Mouse (Mus musculus) midbrain, embryonic 15.5 days (tissue): ENCODE measurements around the gene Grwd1. TPM values are rescaled to one million over a fixed set of nuclear protein-coding genes. Genes with fewer than 3 reads are reported as not detected.

Experiments
- ATAC-seq: fragments of 200-750 bp; cut with Nextera tagmentation; replicated peaks from 2 replicates; pipeline ENCODE4 v1.8.0; 2017; ENCODE audit warnings: moderate TSS enrichment
- H3K27ac ChIP-seq: fragments of 300-500 bp; sonication (generic); 2 replicates; pipeline ENCODE4 v1.5.1; 2015; ENCODE audit warnings: mild to moderate bottlenecking, inconsistent platforms
- H3K27me3 ChIP-seq: fragments of 300-500 bp; sonication (generic); replicated peaks from 2 replicates; pipeline ENCODE4 v1.6.1; 2015; ENCODE audit warnings: inconsistent platforms
- H3K36me3 ChIP-seq: fragments of 300-500 bp; sonication (generic); replicated peaks from 2 replicates; pipeline ENCODE4 v1.6.1; 2015; ENCODE audit warnings: inconsistent platforms
- H3K4me1 ChIP-seq: fragments of 300-500 bp; sonication (generic); 2 replicates; pipeline ENCODE4 v1.6.1; 2015; ENCODE audit warnings: inconsistent platforms
- H3K4me2 ChIP-seq: fragments of 300-500 bp; sonication (generic); 2 replicates; pipeline ENCODE4 v1.6.1; 2015; ENCODE audit warnings: inconsistent platforms, mild to moderate bottlenecking, moderate library complexity
- H3K4me3 ChIP-seq: fragments of 300-500 bp; sonication (generic); 2 replicates; pipeline ENCODE4 v1.5.1; 2015; ENCODE audit warnings: mild to moderate bottlenecking, inconsistent platforms
- H3K9ac ChIP-seq: fragments of 300-500 bp; sonication (generic); 2 replicates; pipeline ENCODE4 v1.6.1; 2015; ENCODE audit warnings: mild to moderate bottlenecking, inconsistent platforms
- H3K9me3 ChIP-seq: fragments of 300-500 bp; sonication (generic); 2 replicates; pipeline ENCODE4 v1.6.1; 2016; ENCODE audit warnings: inconsistent platforms
- WGBS: fragments of 180-500 bp; shearing (Covaris S2); methylation state at CpG from one replicate; pipeline ENCODE4 v1.1.7; 2015; ENCODE audit warnings: mixed read lengths; 5-methylcytosine and 5-hydroxymethylcytosine counted together
- polyA plus RNA-seq: library from polyadenylated mRNA; unstranded; fragments of >200 nt; fragmentation: Nextera tagmentation; extraction: Ambion mirVana; gene quantifications from 2 replicates; pipeline ENCODE4 v1.2.1, GENCODE M21; 2015

Grwd1 gene
- polyA plus RNA-seq, 1 experiment from 2014 or later: 44.2 TPM

DNA sequence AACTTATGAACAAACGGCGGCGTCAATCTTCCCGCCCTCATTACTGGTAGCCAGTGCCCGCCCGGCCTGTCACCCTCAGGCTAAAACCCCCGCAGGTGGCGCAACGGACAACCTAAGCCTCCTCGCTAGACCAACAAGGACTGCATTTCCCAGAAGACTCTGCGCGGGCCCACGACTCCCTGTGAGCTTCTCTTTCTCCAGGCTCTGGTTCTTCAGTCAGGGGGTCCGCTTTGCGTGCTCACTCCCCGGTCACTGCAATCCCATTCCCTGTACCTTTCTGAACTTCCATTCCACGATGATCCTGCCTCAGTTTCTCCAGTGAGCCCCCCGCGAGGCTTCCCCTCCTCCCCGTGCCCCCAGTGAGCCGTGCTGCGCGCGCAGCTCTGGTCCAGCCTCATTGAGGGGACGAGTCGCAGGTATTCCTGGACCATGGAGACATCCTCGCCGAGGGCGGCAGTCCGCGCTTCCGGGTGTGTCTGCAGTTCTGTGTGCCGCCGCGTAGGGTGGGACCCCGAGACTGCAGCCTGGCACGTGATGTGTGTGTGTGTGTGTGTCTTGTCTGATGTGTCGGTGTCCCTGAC is 47.1 kb downstream of the Grwd1 start, which contains the start of gene Lmtk3:
Lmtk3 (plus strand) TSS at position 228 of the 581 bp plus-strand sequence.
- Histone ChIP-seq H3K4me1 (peaks cover 35% of the 10 kb centered on the region), H3K36me3 (peaks cover 12% of the 10 kb centered on the region; the same call in 1 of the 2 replicates), H3K9ac (peak within 1 kb of the TSS; percentile 81), H3K4me3 (peak within 1 kb of the TSS; percentile 96), H3K9me3 (no peaks in the 10 kb centered on the region), H3K27ac (peak within 1 kb of the TSS; percentile 95), H3K4me2 (peak within 1 kb of the TSS; percentile 75), H3K27me3 (no peaks in the 10 kb centered on the region)
- peak; percentile 50 for ATAC-seq
- 2% methylated on average over 38 of the region's 38 CpGs for WGBS

DNA sequence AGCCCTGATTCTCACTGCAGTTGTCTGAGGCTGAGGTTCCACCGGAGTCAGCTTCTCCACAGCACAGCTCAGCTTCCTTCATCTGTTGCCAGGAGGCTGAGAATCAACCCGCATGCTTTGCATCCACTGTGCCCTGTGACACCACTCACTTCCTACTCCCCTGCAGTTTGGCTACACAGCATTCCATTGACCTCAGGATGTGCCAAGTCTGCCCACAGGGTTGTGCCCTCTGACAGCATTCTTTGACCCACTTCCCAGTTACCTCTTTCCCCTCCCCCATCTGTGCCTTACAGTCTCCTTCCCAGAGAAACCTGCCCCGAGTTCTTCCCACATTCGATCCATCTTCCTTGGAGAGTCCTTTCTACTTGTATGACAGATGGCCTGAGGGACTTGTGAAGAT is 48.5 kb downstream of the Grwd1 start:
- Histone ChIP-seq H3K4me2 (no peak overlapping the region), H3K36me3 (0 out of 2 replicates have a peak, but pooled peaks cover 2% of the 10 kb centered on the region), H3K27me3 (no peaks in the 10 kb centered on the region), H3K9me3 (no peaks in the 10 kb centered on the region), H3K4me3 (no peak overlapping the region), H3K27ac (no peak overlapping the region), H3K4me1 (peaks cover 22% of the 10 kb centered on the region), H3K9ac (no peak overlapping the region)
- 79% methylated on average over 4 of the region's 4 CpGs for WGBS
- ATAC-seq: no peak

DNA sequence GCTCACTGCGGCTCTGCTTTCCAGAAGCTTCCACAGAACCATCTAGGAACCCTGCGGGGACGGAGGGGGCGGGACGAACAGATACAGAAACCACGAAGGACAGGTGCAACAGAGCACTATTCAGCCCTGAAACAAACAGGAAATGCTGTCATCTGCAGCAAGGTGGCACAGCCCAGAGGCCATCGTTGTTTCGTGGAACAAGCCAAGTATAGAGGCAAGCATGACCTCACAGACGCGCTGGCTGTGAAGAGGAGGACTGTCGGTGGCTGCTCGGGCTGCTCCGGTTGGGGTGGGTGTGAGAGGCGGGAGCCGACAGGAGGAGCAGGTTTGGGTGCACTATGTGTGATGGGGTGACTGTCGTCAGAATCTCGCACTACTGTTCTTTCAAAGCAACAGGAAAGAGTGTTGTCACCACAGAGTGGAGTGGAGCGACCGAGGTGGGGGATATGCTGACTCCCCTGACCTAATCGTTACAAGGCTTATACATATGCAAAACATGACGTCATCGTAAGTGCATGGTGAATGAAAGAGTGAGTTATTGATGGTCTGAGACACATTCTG is 51.6 kb downstream of the Grwd1 start:
- ATAC-seq: no peak
- WGBS: 19% methylated on average over 22 of the region's 22 CpGs
- Histone ChIP-seq H3K9me3 (no peaks in the 10 kb centered on the region), H3K9ac (no peak overlapping the region), H3K27me3 (no peaks in the 10 kb centered on the region), H3K4me1 (peaks cover 6% of the 10 kb centered on the region; the same call in 1 of the 2 replicates), H3K27ac (no peak overlapping the region), H3K4me3 (no peak overlapping the region), H3K36me3 (no peaks in the 10 kb centered on the region), H3K4me2 (peak overlapping the region; percentile 30)

DNA sequence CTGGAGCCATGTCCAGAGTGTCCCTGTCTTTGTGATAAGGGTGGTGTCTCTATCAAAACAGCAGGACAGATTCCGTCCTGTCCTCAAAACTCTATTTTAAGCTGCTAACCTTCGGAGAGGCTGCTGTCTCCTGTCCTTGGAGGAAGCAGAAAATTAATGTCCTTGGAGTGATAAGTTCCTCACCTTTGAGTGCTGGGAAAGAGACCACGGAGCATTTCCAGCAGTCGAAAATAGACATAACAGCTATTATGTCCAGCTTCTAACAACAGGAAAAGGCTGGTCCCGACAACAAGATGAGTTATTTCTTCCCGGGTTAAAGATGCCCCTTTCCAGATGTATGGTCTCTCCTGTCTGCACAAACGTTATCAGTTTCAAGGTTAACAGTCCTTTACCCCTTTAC is 55.5 kb downstream of the Grwd1 start:
- Histone ChIP-seq H3K4me3 (no peak overlapping the region), H3K36me3 (no peaks in the 10 kb centered on the region), H3K9me3 (no peaks in the 10 kb centered on the region), H3K27me3 (0 out of 2 replicates have a peak, but pooled peaks cover 3% of the 10 kb centered on the region), H3K27ac (no peak overlapping the region), H3K9ac (no peak overlapping the region), H3K4me2 (no peak overlapping the region), H3K4me1 (no peaks in the 10 kb centered on the region)
- no peak for ATAC-seq
- 82% methylated on average over 7 of the region's 7 CpGs for WGBS

Other genes with a start within 250 kb of the Grwd1 start
- not detected in 2 replicates for gene Fgf21, start 215.5 kb downstream of the Grwd1 start, polyA plus RNA-seq
- not detected in 2 replicates for gene Fut1, start 213.7 kb downstream of the Grwd1 start, polyA plus RNA-seq
- gene Izumo1, start 209.1 kb downstream of the Grwd1 start, polyA plus RNA-seq: not detected in 2 replicates
- 21.8 and 23.1 TPM in 2 replicates for gene Rasip1, start 203.5 kb downstream of the Grwd1 start, polyA plus RNA-seq
- gene Mamstr, start 191.0 kb downstream of the Grwd1 start, polyA plus RNA-seq: 3.6 and 3.8 TPM in 2 replicates
- gene Fut2, start 164.6 kb downstream of the Grwd1 start, polyA plus RNA-seq: 0.05 and 0.18 TPM in 2 replicates
- 0.88 and 1.3 TPM in 2 replicates for gene Ntn5, start 146.9 kb downstream of the Grwd1 start, polyA plus RNA-seq
- gene Sec1, start 136.5 kb downstream of the Grwd1 start, polyA plus RNA-seq: 0.34 and 0.36 TPM in 2 replicates
- gene Car11, start 131.1 kb downstream of the Grwd1 start, polyA plus RNA-seq: 70.7 and 73.8 TPM in 2 replicates
- 3.3 and 3.8 TPM in 2 replicates for gene Dbp, start 125.9 kb downstream of the Grwd1 start, polyA plus RNA-seq
- 537 and 538 TPM in 2 replicates for gene Rpl18, start 115.5 kb downstream of the Grwd1 start, polyA plus RNA-seq
- 24.5 and 26.4 TPM in 2 replicates for gene Sphk2, start 112.9 kb downstream of the Grwd1 start, polyA plus RNA-seq
- 0.54 and 0.74 TPM in 2 replicates for gene Fam83e, start 109.7 kb downstream of the Grwd1 start, polyA plus RNA-seq
- gene Spaca4, start 105.1 kb downstream of the Grwd1 start, polyA plus RNA-seq: not detected in 2 replicates
- 29.8 and 34.8 TPM in 2 replicates for gene Lmtk3, start 47.2 kb downstream of the Grwd1 start, polyA plus RNA-seq
- gene Sult2b1, start 46.3 kb downstream of the Grwd1 start, polyA plus RNA-seq: 8.3 and 9.7 TPM in 2 replicates
- gene Cyth2, start 16.4 kb downstream of the Grwd1 start, polyA plus RNA-seq: 329 and 334 TPM in 2 replicates
- 1.1 TPM in 2 replicates for gene Kcnj14, start 6.2 kb downstream of the Grwd1 start, polyA plus RNA-seq
- gene Kdelr1, start 41.8 kb upstream of the Grwd1 start, polyA plus RNA-seq: 53.0 and 54.9 TPM in 2 replicates
- gene Grin2d, start 47.4 kb upstream of the Grwd1 start, polyA plus RNA-seq: 2.7 and 3.9 TPM in 2 replicates
- gene Syngr4, start 65.8 kb upstream of the Grwd1 start, polyA plus RNA-seq: 0.22 TPM in 1 of 2 replicates, not detected in the other
- gene Tmem143, start 66.0 kb upstream of the Grwd1 start, polyA plus RNA-seq: 7.7 and 10.2 TPM in 2 replicates
- gene Emp3, start 90.5 kb upstream of the Grwd1 start, polyA plus RNA-seq: 35.2 and 40.3 TPM in 2 replicates
- 6.0 TPM in 2 replicates for gene Ccdc114, start 93.1 kb upstream of the Grwd1 start, polyA plus RNA-seq
- gene Abcc6, start 199.4 kb upstream of the Grwd1 start, polyA plus RNA-seq: 0.59 TPM in 2 replicates
- 43.3 and 46.7 TPM in 2 replicates for gene Nomo1, start 202.8 kb upstream of the Grwd1 start, polyA plus RNA-seq